Mouse (Mus musculus): Measurements from ENCODE around the gene Crocc2. TPM values are rescaled to one million over a fixed set of nuclear protein-coding genes. Genes with fewer than 3 reads are reported as not detected.

Gene Crocc2
- polyA plus RNA-seq, 1 experiment from 2014 or later: 0.08 TPM

- Histone ChIP-seq H3K36me3 (ENCODE audit: control insufficient read depth, insufficient read depth, low read length) (no peaks in the 10 kb centered on the region), H3K27me3 (ENCODE audit: control insufficient read depth, insufficient read depth, low read length) (no peaks in the 10 kb centered on the region), H3K4me1 (ENCODE audit: control insufficient read depth, insufficient read depth, low read length) (no peaks in the 10 kb centered on the region), H3K9ac (replicated peaks; ENCODE audit: low read depth, low read length) (no peak within 1 kb of the TSS), H3K4me2 (ENCODE audit: low read depth, low read length) (no peak within 1 kb of the TSS), H3K4me3 (ENCODE audit: low read depth, low read length) (no peak within 1 kb of the TSS), H3K9me3 (ENCODE audit: control insufficient read depth, low read length) (no peaks in the 10 kb centered on the region), H3K27ac (ENCODE audit: low read depth, low read length) (no peak within 1 kb of the TSS)
- WGBS: 90% methylated on average over 12 of the region's 12 CpGs
- ATAC-seq (ENCODE audit: low read depth): no peak
Measured at GRCm38 (mm10) chr1:93135036-93135526, 33.4 kb upstream of the Crocc2 start, which contains the start of gene Agxt. Agxt (plus strand) TSS chr1:93135240.

- Histone ChIP-seq H3K4me2 (ENCODE audit: low read depth, low read length) (no peak overlapping the region), H3K9ac (replicated peaks; ENCODE audit: low read depth, low read length) (no peak overlapping the region), H3K4me3 (ENCODE audit: low read depth, low read length) (no peak overlapping the region), H3K9me3 (ENCODE audit: control insufficient read depth, low read length) (no peaks in the 10 kb centered on the region), H3K27ac (ENCODE audit: low read depth, low read length) (no peak overlapping the region), H3K36me3 (ENCODE audit: control insufficient read depth, insufficient read depth, low read length) (no peaks in the 10 kb centered on the region), H3K4me1 (ENCODE audit: control insufficient read depth, insufficient read depth, low read length) (no peaks in the 10 kb centered on the region), H3K27me3 (ENCODE audit: control insufficient read depth, insufficient read depth, low read length) (no peaks in the 10 kb centered on the region)
- WGBS: 85% methylated on average over 6 of the region's 6 CpGs
- no peak for ATAC-seq (ENCODE audit: low read depth)
Measured at GRCm38 (mm10) chr1:93138534-93138933, 30.0 kb upstream of the Crocc2 start.

GRCm38 (mm10) chr1:93139713-93140112 lies 28.8 kb upstream of the Crocc2 start:
- Histone ChIP-seq H3K9me3 (ENCODE audit: control insufficient read depth, low read length) (no peaks in the 10 kb centered on the region), H3K4me1 (ENCODE audit: control insufficient read depth, insufficient read depth, low read length) (no peaks in the 10 kb centered on the region), H3K9ac (replicated peaks; ENCODE audit: low read depth, low read length) (no peak overlapping the region), H3K36me3 (ENCODE audit: control insufficient read depth, insufficient read depth, low read length) (no peaks in the 10 kb centered on the region), H3K4me2 (ENCODE audit: low read depth, low read length) (no peak overlapping the region), H3K27me3 (ENCODE audit: control insufficient read depth, insufficient read depth, low read length) (no peaks in the 10 kb centered on the region), H3K27ac (ENCODE audit: low read depth, low read length) (no peak overlapping the region), H3K4me3 (ENCODE audit: low read depth, low read length) (no peak overlapping the region)
- no peak for ATAC-seq (ENCODE audit: low read depth)
- WGBS: 87% methylated on average over 7 of the region's 7 CpGs

DNA sequence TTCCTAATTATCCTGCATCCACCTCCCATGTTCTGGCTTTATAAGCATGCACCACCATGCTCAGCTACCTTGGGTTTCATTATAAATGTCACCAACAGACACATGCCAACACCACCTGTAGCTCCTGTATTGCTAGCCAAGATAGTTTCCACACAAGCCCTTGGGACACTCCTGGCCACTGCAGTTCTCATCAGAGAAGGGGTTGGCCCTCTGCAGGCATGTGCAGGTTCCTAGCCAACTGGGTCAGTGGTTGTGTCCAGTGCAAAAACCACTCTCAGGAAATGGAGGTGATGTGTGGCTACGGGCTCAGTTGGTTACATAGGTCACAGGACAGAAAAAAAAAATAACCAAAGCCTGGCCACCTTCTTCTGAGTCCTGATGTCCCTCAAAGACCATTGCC lies 25.7 kb upstream of the Crocc2 start:
- Histone ChIP-seq H3K36me3 (ENCODE audit: control insufficient read depth, insufficient read depth, low read length) (no peaks in the 10 kb centered on the region), H3K4me3 (ENCODE audit: low read depth, low read length) (no peak overlapping the region), H3K9me3 (ENCODE audit: control insufficient read depth, low read length) (no peaks in the 10 kb centered on the region), H3K4me2 (ENCODE audit: low read depth, low read length) (no peak overlapping the region), H3K9ac (replicated peaks; ENCODE audit: low read depth, low read length) (no peak overlapping the region), H3K4me1 (ENCODE audit: control insufficient read depth, insufficient read depth, low read length) (no peaks in the 10 kb centered on the region), H3K27ac (ENCODE audit: low read depth, low read length) (no peak overlapping the region), H3K27me3 (ENCODE audit: control insufficient read depth, insufficient read depth, low read length) (no peaks in the 10 kb centered on the region)
- 94% methylated on average over 1 of the region's 1 CpGs for WGBS
- no peak for ATAC-seq (ENCODE audit: low read depth)

- H3K4me3 ChIP-seq (ENCODE audit: low read depth, low read length): no peak overlapping the region
- H3K9ac ChIP-seq (replicated peaks; ENCODE audit: low read depth, low read length): no peak overlapping the region
- no peak overlapping the region for H3K4me2 ChIP-seq (ENCODE audit: low read depth, low read length)
- no peaks in the 10 kb centered on the region for H3K36me3 ChIP-seq (ENCODE audit: control insufficient read depth, insufficient read depth, low read length)
- H3K9me3 ChIP-seq (ENCODE audit: control insufficient read depth, low read length): no peaks in the 10 kb centered on the region
- no peaks in the 10 kb centered on the region for H3K27me3 ChIP-seq (ENCODE audit: control insufficient read depth, insufficient read depth, low read length)
- no peak overlapping the region for H3K27ac ChIP-seq (ENCODE audit: low read depth, low read length)
- WGBS: 77% methylated on average over 9 of the region's 9 CpGs
- no peaks in the 10 kb centered on the region for H3K4me1 ChIP-seq (ENCODE audit: control insufficient read depth, insufficient read depth, low read length)
- ATAC-seq (ENCODE audit: low read depth): no peak
Measured at GRCm38 (mm10) chr1:93144176-93144575, 24.3 kb upstream of the Crocc2 start.

DNA sequence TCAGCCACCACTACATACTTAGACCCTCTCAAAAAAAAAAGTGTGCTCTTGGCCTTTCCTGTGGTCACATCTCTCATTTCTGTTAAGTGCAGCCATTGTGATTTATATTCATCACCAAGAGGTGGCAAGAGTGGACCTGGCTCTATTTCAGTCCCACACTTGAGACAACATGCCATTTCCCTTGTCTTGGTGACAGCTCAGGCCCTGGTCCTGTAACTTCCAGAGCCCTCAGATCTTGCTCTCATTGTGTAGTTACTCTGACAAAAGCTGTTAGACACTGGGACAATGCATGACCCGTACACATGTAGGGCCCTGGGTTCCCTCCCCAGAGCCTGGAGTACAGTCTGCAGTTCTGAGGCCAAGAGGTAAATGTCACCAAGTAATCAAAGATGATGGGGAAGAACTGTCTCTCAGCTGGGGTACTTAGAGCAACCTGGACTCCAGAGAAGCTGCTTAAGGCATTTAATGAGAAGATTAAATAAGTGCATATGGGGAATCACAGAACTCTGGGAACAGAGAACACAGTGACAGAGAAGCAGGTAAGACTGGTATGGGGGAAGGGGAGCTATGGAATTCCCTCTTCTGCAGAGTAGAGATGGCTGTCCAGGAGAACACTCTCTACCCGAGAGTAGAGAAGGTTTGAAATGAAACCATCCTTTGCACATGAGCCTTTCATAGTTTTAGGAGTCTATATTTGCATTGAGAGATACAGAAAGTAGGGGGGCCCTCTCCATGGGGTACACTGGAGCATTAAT lies 17.4 kb upstream of the Crocc2 start:
- Histone ChIP-seq H3K27me3 (ENCODE audit: control insufficient read depth, insufficient read depth, low read length) (no peaks in the 10 kb centered on the region), H3K4me1 (ENCODE audit: control insufficient read depth, insufficient read depth, low read length) (no peaks in the 10 kb centered on the region), H3K9me3 (ENCODE audit: control insufficient read depth, low read length) (no peaks in the 10 kb centered on the region), H3K36me3 (ENCODE audit: control insufficient read depth, insufficient read depth, low read length) (no peaks in the 10 kb centered on the region), H3K9ac (replicated peaks; ENCODE audit: low read depth, low read length) (no peak overlapping the region), H3K4me3 (ENCODE audit: low read depth, low read length) (no peak overlapping the region), H3K4me2 (ENCODE audit: low read depth, low read length) (no peak overlapping the region), H3K27ac (ENCODE audit: low read depth, low read length) (no peak overlapping the region)
- no peak for ATAC-seq (ENCODE audit: low read depth)
- WGBS: 75% methylated on average over 2 of the region's 2 CpGs

DNA sequence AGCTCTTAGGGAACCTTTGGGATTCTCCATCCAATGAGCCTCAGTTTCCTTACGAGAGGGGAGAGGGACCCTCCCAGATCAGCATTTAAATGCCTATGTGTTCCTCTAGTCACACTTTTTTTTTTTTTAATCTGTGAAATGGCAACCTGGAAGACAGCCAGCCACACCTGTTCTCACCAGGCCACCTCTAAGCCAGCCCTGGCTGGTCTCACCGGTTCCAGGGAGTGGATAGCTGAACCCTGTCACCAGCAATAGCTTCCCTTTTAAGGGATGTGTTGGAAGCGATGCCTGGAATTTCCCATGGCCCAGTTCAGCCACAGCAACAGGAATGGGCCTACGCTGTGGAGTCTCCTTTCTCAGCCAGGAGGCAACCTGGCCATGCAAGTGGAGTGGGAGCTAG lies 11.0 kb upstream of the Crocc2 start:
- no peak for ATAC-seq (ENCODE audit: low read depth)
- Histone ChIP-seq H3K27ac (ENCODE audit: low read depth, low read length) (no peak overlapping the region), H3K9me3 (ENCODE audit: control insufficient read depth, low read length) (no peaks in the 10 kb centered on the region), H3K4me2 (ENCODE audit: low read depth, low read length) (no peak overlapping the region), H3K36me3 (ENCODE audit: control insufficient read depth, insufficient read depth, low read length) (no peaks in the 10 kb centered on the region), H3K9ac (replicated peaks; ENCODE audit: low read depth, low read length) (no peak overlapping the region), H3K4me3 (ENCODE audit: low read depth, low read length) (no peak overlapping the region), H3K4me1 (ENCODE audit: control insufficient read depth, insufficient read depth, low read length) (no peaks in the 10 kb centered on the region), H3K27me3 (ENCODE audit: control insufficient read depth, insufficient read depth, low read length) (no peaks in the 10 kb centered on the region)
- WGBS: 82% methylated on average over 4 of the region's 4 CpGs

GRCm38 (mm10) chr1:93158916-93159315 lies 9.6 kb upstream of the Crocc2 start:
- Histone ChIP-seq H3K9me3 (ENCODE audit: control insufficient read depth, low read length) (no peaks in the 10 kb centered on the region), H3K27ac (ENCODE audit: low read depth, low read length) (no peak overlapping the region), H3K27me3 (ENCODE audit: control insufficient read depth, insufficient read depth, low read length) (no peaks in the 10 kb centered on the region), H3K4me2 (ENCODE audit: low read depth, low read length) (no peak overlapping the region), H3K4me1 (ENCODE audit: control insufficient read depth, insufficient read depth, low read length) (no peaks in the 10 kb centered on the region), H3K36me3 (ENCODE audit: control insufficient read depth, insufficient read depth, low read length) (no peaks in the 10 kb centered on the region), H3K9ac (replicated peaks; ENCODE audit: low read depth, low read length) (no peak overlapping the region), H3K4me3 (ENCODE audit: low read depth, low read length) (no peak overlapping the region)
- WGBS: 88% methylated on average over 8 of the region's 8 CpGs
- no peak for ATAC-seq (ENCODE audit: low read depth)

GRCm38 (mm10) chr1:93159566-93160500 lies 8.7 kb upstream of the Crocc2 start:
- H3K36me3 ChIP-seq (ENCODE audit: control insufficient read depth, insufficient read depth, low read length): no peaks in the 10 kb centered on the region
- no peaks in the 10 kb centered on the region for H3K27me3 ChIP-seq (ENCODE audit: control insufficient read depth, insufficient read depth, low read length)
- no peak overlapping the region for H3K27ac ChIP-seq (ENCODE audit: low read depth, low read length)
- no peaks in the 10 kb centered on the region for H3K4me1 ChIP-seq (ENCODE audit: control insufficient read depth, insufficient read depth, low read length)
- H3K4me2 ChIP-seq (ENCODE audit: low read depth, low read length): no peak overlapping the region
- WGBS: 80% methylated on average over 21 of the region's 21 CpGs
- no peak overlapping the region for H3K9ac ChIP-seq (replicated peaks; ENCODE audit: low read depth, low read length)
- H3K9me3 ChIP-seq (ENCODE audit: control insufficient read depth, low read length): no peaks in the 10 kb centered on the region
- no peak overlapping the region for H3K4me3 ChIP-seq (ENCODE audit: low read depth, low read length)
- no peak for ATAC-seq (ENCODE audit: low read depth)
